Mouse (Mus musculus): ENCODE data around the gene Slc36a2.

- TF ChIP-seq CTCF (IDR thresholded peaks at IDR 0.05; ENCODE audit: low read depth) = no peak
- TF ChIP-seq EP300 (IDR thresholded peaks at IDR 0.05; ENCODE audit: low read depth) = no peak
Observed at GRCm38 (mm10) chr11:55120821-55121271, 64.0 kb downstream of the Slc36a2 start.
